Mouse (Mus musculus): Measurements from ENCODE around the gene Obscn.

DNA sequence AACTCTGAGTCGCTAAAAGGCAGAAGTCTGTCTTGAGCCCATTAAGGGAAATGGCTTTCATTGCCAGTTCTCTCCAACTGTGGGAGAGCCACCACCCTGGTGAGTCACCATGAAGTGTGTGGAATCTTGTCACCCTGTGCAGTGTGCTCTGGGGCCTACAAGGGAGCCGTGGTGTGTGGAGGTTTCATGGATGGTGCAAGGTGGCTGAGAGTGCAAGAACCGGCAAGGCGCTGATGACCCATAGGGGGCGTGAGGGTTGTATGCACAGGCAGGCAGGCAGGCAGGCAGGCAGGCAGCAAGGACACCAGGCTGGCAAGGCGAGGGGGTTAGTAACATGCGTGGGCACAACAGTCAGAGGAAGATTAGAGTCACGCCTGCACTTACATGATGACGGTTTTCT, 121.2 kb downstream of the Obscn start:
- TF ChIP-seq CTCF (IDR thresholded peaks at IDR 0.05; ENCODE audit: insufficient read depth, low read length): 0 out of 2 replicates have a peak, but pooled peaks have one; percentile 26
- TF ChIP-seq POLR2A (IDR thresholded peaks at IDR 0.05; ENCODE audit: borderline replicate concordance, extremely low read depth, low read depth, low read length): no peak
